Mouse (Mus musculus) liver, adult 10 weeks (tissue): Measurements from ENCODE around the gene Gm609. TPM values are rescaled to one million over a fixed set of nuclear protein-coding genes. Genes with fewer than 3 reads are reported as not detected.

Experiments used
- polyA plus RNA-seq: library from polyadenylated mRNA; stranded (reverse); fragments of 350-450 nt; fragmentation: Illumina TruSeq; extraction: RNeasy Lipid Tissue Mini Kit (QIAGEN cat#74804); gene quantifications from one replicate; pipeline ENCODE4 v1.2.3, GENCODE M21; 2014; ENCODE audit warnings: low read depth, low replicate concordance

The Gm609 gene
- 1.1 TPM for polyA plus RNA-seq

GRCm38 (mm10) chr16:45492927-45493326 is at the start of gene Gm609:
Gene Gm609, minus strand, starts transcription at chr16:45492969.

GRCm38 (mm10) chr16:45535009-45535408 is 42.2 kb upstream of the Gm609 start, which contains the start of gene Slc9c1:
Gene Slc9c1, plus strand, starts transcription at chr16:45535309.

GRCm38 (mm10) chr16:45531950-45532349 is 39.2 kb upstream of the Gm609 start, which contains the start of gene Gm17783:
Gene Gm17783, minus strand, starts transcription at chr16:45532050.

GRCm38 (mm10) chr16:45408425-45409063 is 84.2 kb downstream of the Gm609 start, which contains the start of gene Cd200:
Gene Cd200, minus strand, starts transcription at chr16:45409053.

Other genes with a start within 250 kb of the Gm609 start
- 2.5 TPM for gene Cd200, start 83.9 kb downstream of the Gm609 start, polyA plus RNA-seq
- not detected for gene Gm17783, start 39.1 kb upstream of the Gm609 start, polyA plus RNA-seq
- not detected for gene Slc9c1, start 42.3 kb upstream of the Gm609 start, polyA plus RNA-seq
- 0.29 TPM for gene Gcsam, start 117.4 kb upstream of the Gm609 start, polyA plus RNA-seq
- gene BC016579, start 161.1 kb upstream of the Gm609 start, polyA plus RNA-seq, result 0.19 TPM
- gene Tmprss7, start 200.7 kb upstream of the Gm609 start, polyA plus RNA-seq, result not detected
- not detected for gene Tagln3, start 231.6 kb upstream of the Gm609 start, polyA plus RNA-seq
- gene Abhd10, start 250.0 kb upstream of the Gm609 start, polyA plus RNA-seq, result 7.1 TPM